Comparison of ENCODE assay signal across 8 mouse cellular contexts in the genomic region with DNA sequence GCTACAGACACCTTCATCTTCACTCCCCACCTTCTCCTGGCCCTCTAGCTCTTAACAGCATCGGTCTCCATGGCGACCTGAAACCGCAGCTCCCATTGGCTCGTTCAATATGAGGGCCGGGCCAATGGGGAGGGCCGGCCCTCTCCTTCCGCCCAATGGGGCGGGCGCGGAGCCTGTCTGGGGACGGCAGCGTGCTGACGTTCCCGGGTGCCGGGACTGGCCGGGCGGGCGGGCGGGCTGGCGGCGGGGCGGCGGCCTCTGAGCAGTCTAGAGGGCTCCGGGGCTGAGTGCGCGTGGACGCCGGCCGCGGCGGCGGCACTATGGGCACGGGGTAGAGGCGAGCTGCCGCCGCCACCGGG. TPM values are rescaled to one million over a fixed set of nuclear protein-coding genes. Genes with fewer than 3 reads are reported as not detected.
DNase-seq lines count a peak whose midpoint lies in the region; ATAC-seq and TF ChIP-seq lines count a peak whose summit lies in the region.

Gene Ccdc148, minus strand, starts transcription at position 79 of the 359 bp plus-strand sequence.
Gene Pkp4, plus strand, starts transcription at position 246 of the 359 bp plus-strand sequence.

- H3K4me1 ChIP-seq in ES-Bruce4 (ENCODE audit: control insufficient read depth, insufficient read depth, low read length) = no peaks in the 10 kb centered on the region
- peaks cover 28% of the 10 kb centered on the region for H3K4me1 ChIP-seq in forebrain, embryonic 15.5 days
- peaks cover 4% of the 10 kb centered on the region for H3K4me1 ChIP-seq in liver, embryonic 16.5 days (ENCODE audit: control insufficient read depth, low read depth, low read length)
- peaks cover 8% of the 10 kb centered on the region; the same call in 1 of the 2 replicates for H3K4me1 ChIP-seq in neural tube, embryonic 12.5 days
- H3K4me1 ChIP-seq in stomach, postnatal 0 days (replicated peaks; ENCODE audit: control insufficient read depth, insufficient read depth) = no peaks in the 10 kb centered on the region

- no peaks in the 10 kb centered on the region for H3K9me3 ChIP-seq in ES-Bruce4 (replicated peaks; ENCODE audit: control insufficient read depth, insufficient read depth, low read length, poor library complexity, severe bottlenecking)
- H3K9me3 ChIP-seq in forebrain, embryonic 15.5 days = no peaks in the 10 kb centered on the region
- no peaks in the 10 kb centered on the region for H3K9me3 ChIP-seq in liver, embryonic 16.5 days (replicated peaks; ENCODE audit: control insufficient read depth, low read length)
- no peaks in the 10 kb centered on the region for H3K9me3 ChIP-seq in neural tube, embryonic 12.5 days
- no peaks in the 10 kb centered on the region for H3K9me3 ChIP-seq in stomach, postnatal 0 days (ENCODE audit: control insufficient read depth, low read length)

- TF ChIP-seq EP300 in ES-Bruce4 (IDR thresholded peaks at IDR 0.05; ENCODE audit: insufficient read depth, low read depth, low read length) = no peak
- TF ChIP-seq EP300 in stomach, postnatal 0 days (optimal IDR thresholded peaks at IDR 0.05) = no peak

- H3K4me2 ChIP-seq in forebrain, embryonic 15.5 days (replicated peaks) = peak within 1 kb of the TSS; percentile 66
- peak within 1 kb of the TSS; percentile 77 for H3K4me2 ChIP-seq in liver, embryonic 16.5 days (ENCODE audit: low read depth, low read length)
- peak within 1 kb of the TSS; percentile 77 for H3K4me2 ChIP-seq in neural tube, embryonic 12.5 days (replicated peaks)
- H3K4me2 ChIP-seq in stomach, postnatal 0 days (replicated peaks; ENCODE audit: low read depth) = peak within 1 kb of the TSS; percentile 82

- peak within 1 kb of the TSS; percentile 97 for H3K9ac ChIP-seq in ES-Bruce4 (ENCODE audit: low read depth, poor library complexity, severe bottlenecking)
- peak within 1 kb of the TSS; percentile 73 for H3K9ac ChIP-seq in forebrain, embryonic 15.5 days (replicated peaks)
- peak within 1 kb of the TSS; percentile 71 for H3K9ac ChIP-seq in liver, embryonic 16.5 days (ENCODE audit: low read depth, low read length)
- peak within 1 kb of the TSS; percentile 83 for H3K9ac ChIP-seq in neural tube, embryonic 12.5 days
- H3K9ac ChIP-seq in stomach, postnatal 0 days (ENCODE audit: low read length) = peak within 1 kb of the TSS; percentile 83

- peak within 1 kb of the TSS; percentile 59; the same call in 1 of the 2 replicates for H3K27ac ChIP-seq in ES-Bruce4 (ENCODE audit: insufficient read depth, low read length)
- peak within 1 kb of the TSS; percentile 88 for H3K27ac ChIP-seq in forebrain, embryonic 15.5 days (replicated peaks)
- peak within 1 kb of the TSS; percentile 73 for H3K27ac ChIP-seq in liver, embryonic 16.5 days (ENCODE audit: low read length)
- H3K27ac ChIP-seq in neural tube, embryonic 12.5 days = peak within 1 kb of the TSS; percentile 81
- H3K27ac ChIP-seq in stomach, postnatal 0 days (replicated peaks) = peak within 1 kb of the TSS; percentile 91

- WGBS in forebrain, embryonic 15.5 days = 0% methylated on average over 18 of the region's 37 CpGs
- under 1% methylated on average over 33 of the region's 37 CpGs for WGBS in large intestine, adult 2 months
- WGBS in liver, embryonic 16.5 days (ENCODE audit: insufficient replicate concordance) = 0% methylated on average over 31 of the region's 37 CpGs
- WGBS in neural tube, embryonic 12.5 days = under 1% methylated on average over 32 of the region's 37 CpGs
- 0% methylated on average over 30 of the region's 37 CpGs for WGBS in stomach, postnatal 0 days

- no peaks in the 10 kb centered on the region for H3K27me3 ChIP-seq in ES-Bruce4 (ENCODE audit: control insufficient read depth, insufficient read depth, low read length, poor library complexity, severe bottlenecking)
- no peaks in the 10 kb centered on the region for H3K27me3 ChIP-seq in forebrain, embryonic 15.5 days
- H3K27me3 ChIP-seq in liver, embryonic 16.5 days (ENCODE audit: control insufficient read depth, insufficient read depth, low read depth, low read length) = peaks cover 3% of the 10 kb centered on the region
- no peaks in the 10 kb centered on the region for H3K27me3 ChIP-seq in neural tube, embryonic 12.5 days (replicated peaks)
- H3K27me3 ChIP-seq in stomach, postnatal 0 days (ENCODE audit: control insufficient read depth, insufficient read depth, low read length) = no peaks in the 10 kb centered on the region

- intact Hi-C loops in heart, postnatal 14 days (cut with DNase I) = loop anchor here (1.0 to 5.0 kb wide), 5 partner anchors 60 to 458 kb away; no protein-coding TSS in a partner anchor

- H3K36me3 ChIP-seq in ES-Bruce4 (ENCODE audit: control insufficient read depth, insufficient read depth, low read length, poor library complexity, severe bottlenecking) = peaks cover 2% of the 10 kb centered on the region; the same call in 1 of the 2 replicates
- H3K36me3 ChIP-seq in forebrain, embryonic 15.5 days = no peaks in the 10 kb centered on the region
- no peaks in the 10 kb centered on the region for H3K36me3 ChIP-seq in liver, embryonic 16.5 days (ENCODE audit: control insufficient read depth, insufficient read depth)
- no peaks in the 10 kb centered on the region for H3K36me3 ChIP-seq in neural tube, embryonic 12.5 days
- no peaks in the 10 kb centered on the region for H3K36me3 ChIP-seq in stomach, postnatal 0 days (ENCODE audit: control insufficient read depth, insufficient read depth, low read length)

- DNase-seq in heart, postnatal 14 days = peak; percentile 94
- peak; percentile 94 for DNase-seq in large intestine, adult 2 months (ENCODE audit: low read depth, low spot score)
- peak; percentile 95 for DNase-seq in stomach, postnatal 0 days (ENCODE audit: low spot score)

- TF ChIP-seq CTCF in ES-Bruce4 (IDR thresholded peaks at IDR 0.05; ENCODE audit: low read depth, low read length) = no peak
- TF ChIP-seq CTCF in stomach, postnatal 0 days (IDR thresholded peaks at IDR 0.05; ENCODE audit: low read depth) = no peak

- ATAC-seq in cerebellum, adult (ENCODE audit: insufficient number of reproducible peaks, low FRiP score, low TSS enrichment) = peak; percentile 97
- ATAC-seq in forebrain, embryonic 15.5 days (replicated peaks) = peak; percentile 99
- peak; percentile 96 for ATAC-seq in liver, embryonic 16.5 days (ENCODE audit: low read depth)
- ATAC-seq in neural tube, embryonic 12.5 days (ENCODE audit: low FRiP score, low read depth) = peak; percentile 97
- peak; percentile 99 for ATAC-seq in stomach, postnatal 0 days (ENCODE audit: low FRiP score, low TSS enrichment)

- H3K4me3 ChIP-seq in ES-Bruce4 (ENCODE audit: low read depth, low read length) = peak within 1 kb of the TSS; percentile 89
- H3K4me3 ChIP-seq in forebrain, embryonic 15.5 days = peak within 1 kb of the TSS; percentile 97
- H3K4me3 ChIP-seq in liver, embryonic 16.5 days (ENCODE audit: low read depth, low read length) = peak within 1 kb of the TSS; percentile 71
- H3K4me3 ChIP-seq in neural tube, embryonic 12.5 days = peak within 1 kb of the TSS; percentile 86
- H3K4me3 ChIP-seq in stomach, postnatal 0 days (ENCODE audit: low read depth, low read length) = peak within 1 kb of the TSS; percentile 96

- TF ChIP-seq POLR2A in ES-Bruce4 (IDR thresholded peaks at IDR 0.05; ENCODE audit: insufficient read depth, low read length) = no peak

RNA-seq across cellular contexts. Expression of gene Ccdc148, which starts in this region (rescaled TPM):
- 0.58 and 0.63 TPM in 2 replicates for polyA plus RNA-seq in ES-Bruce4 (2011; ENCODE audit: insufficient read depth, insufficient read length, low read depth, missing spikeins)
- polyA plus RNA-seq in forebrain, embryonic 15.5 days (2015; fragmentation: Nextera tagmentation; extraction: Ambion mirVana) = 4.1 and 4.8 TPM in 2 replicates
- total RNA-seq in heart, postnatal 14 days (2021) = 1 to 10 TPM in 1 of 2 experiments, under 1 TPM in 1; 0.93 to 1.2 TPM
- 0.09 and 0.12 TPM in 2 replicates for polyA plus RNA-seq in large intestine, adult 2 months (2012; rRNA removed)
- polyA plus RNA-seq in liver, embryonic 16.5 days (2015; fragmentation: Nextera tagmentation; extraction: Ambion mirVana) = 0.50 and 0.70 TPM in 2 replicates
- 1.4 and 1.7 TPM in 2 replicates for polyA plus RNA-seq in neural tube, embryonic 12.5 days (2016; fragmentation: Nextera tagmentation; extraction: Ambion mirVana)
- polyA plus RNA-seq in stomach, postnatal 0 days (2015; fragmentation: Nextera tagmentation; extraction: Ambion mirVana) = 0.24 and 0.47 TPM in 2 replicates

RNA-seq across cellular contexts. Expression of gene Pkp4, which starts in this region (rescaled TPM):
- 82.1 and 89.3 TPM in 2 replicates for polyA plus RNA-seq in ES-Bruce4 (2011; ENCODE audit: insufficient read depth, insufficient read length, low read depth, missing spikeins)
- 23.1 and 23.9 TPM in 2 replicates for polyA plus RNA-seq in forebrain, embryonic 15.5 days (2015; fragmentation: Nextera tagmentation; extraction: Ambion mirVana)
- 100 to 1,000 TPM; 160 to 162 TPM for total RNA-seq in heart, postnatal 14 days (2021)
- 33.5 and 67.2 TPM in 2 replicates for polyA plus RNA-seq in large intestine, adult 2 months (2012; rRNA removed)
- 4.7 and 6.1 TPM in 2 replicates for polyA plus RNA-seq in liver, embryonic 16.5 days (2015; fragmentation: Nextera tagmentation; extraction: Ambion mirVana)
- polyA plus RNA-seq in neural tube, embryonic 12.5 days (2016; fragmentation: Nextera tagmentation; extraction: Ambion mirVana) = 12.2 and 13.4 TPM in 2 replicates
- 16.8 and 16.9 TPM in 2 replicates for polyA plus RNA-seq in stomach, postnatal 0 days (2015; fragmentation: Nextera tagmentation; extraction: Ambion mirVana)

Comparison
In these comparisons a context has a peak if more than half of its experiments do, and no peak if none do; other contexts are left out.
1. Peak in every context shown above with its lines: DNase-seq, ATAC-seq, H3K4me3 ChIP-seq and H3K27ac ChIP-seq.